Comparison of ENCODE assay signal across 23 mouse cellular contexts in genomic region chr10:117867301-117867700, GRCm38 (mm10). TPM values are rescaled to one million over a fixed set of nuclear protein-coding genes. Genes with fewer than 3 reads are reported as not detected.
DNase-seq lines count a peak whose midpoint lies in the region; ATAC-seq and TF ChIP-seq lines count a peak whose summit lies in the region.
"Had no signal": no experiment of that assay in that cellular context is flagged by ENCODE, and none has a peak within 500 bp of the region (broad histone marks: within the 10 kb centered on the region; RNA-seq: fewer than 3 reads in every experiment).

No protein-coding gene starts in this region.

- intact Hi-C loops in left cerebral cortex, postnatal 36 days (cut with DNase I) = no loop called here

- peak; percentile 82 for TF ChIP-seq EP300 in CH12.LX (IDR thresholded peaks at IDR 0.05; ENCODE audit: low read length)

- H3K27ac ChIP-seq in testis, adult 2 months (ENCODE audit: control insufficient read depth, insufficient read depth, low read depth, low read length) = no peak overlapping the region
- H3K27ac ChIP-seq in CH12.LX (ENCODE audit: insufficient read depth, low read depth) = no peak overlapping the region
- H3K27ac ChIP-seq in hindbrain, embryonic 16.5 days (ENCODE audit: low read depth, low read length) = no peak overlapping the region
- H3K27ac ChIP-seq: embryonic facial prominence, embryonic 10.5 days; embryonic facial prominence, embryonic 12.5 days; forebrain, embryonic 10.5 days; forebrain, embryonic 12.5 days had no signal

- in situ Hi-C loops in CH12.LX (cut with MboI; ENCODE audit: low pct_ligation_motif_present, low pct_unique_long_range_greater_than_20kb, low sequenced_read_pairs) = no loop called here

- no peak for TF ChIP-seq CTCF in testis, adult 2 months (IDR thresholded peaks at IDR 0.05; ENCODE audit: control insufficient read depth, insufficient read depth, insufficient replicate concordance, low read depth, low read length)
- TF ChIP-seq CTCF in CH12.LX (conservative IDR thresholded peaks at IDR 0.05 in 1 of 2, IDR thresholded peaks at IDR 0.05 in 1 of 2; ENCODE audit: low read depth in 2 of 2, low read length in 2 of 2) = no peak

- peak overlapping the region; percentile 77 for H3K4me3 ChIP-seq in testis, adult 2 months (ENCODE audit: control insufficient read depth, low read depth, low read length)
- H3K4me3 ChIP-seq in CH12.LX (replicated peaks in 1 of 3; ENCODE audit: low read depth in 2 of 3, low read length in 2 of 3, poor library complexity in 1 of 3) = no peak overlapping the region
- no peak overlapping the region for H3K4me3 ChIP-seq in hindbrain, embryonic 16.5 days (ENCODE audit: low read length)
- H3K4me3 ChIP-seq: embryonic facial prominence, embryonic 10.5 days; embryonic facial prominence, embryonic 12.5 days; erythroblast, embryonic 14.5 days; forebrain, embryonic 10.5 days; forebrain, embryonic 12.5 days had no signal

- dilution Hi-C loops in CH12.LX (cut with MboI; ENCODE audit: extremely low pct_ligation_motif_present, extremely low pct_unique_long_range_greater_than_20kb, low sequenced_read_pairs) = no loop called here

- no peak overlapping the region for H3K9ac ChIP-seq in CH12.LX (ENCODE audit: insufficient read depth, low read depth)
- no peak overlapping the region for H3K9ac ChIP-seq in hindbrain, embryonic 16.5 days (ENCODE audit: low read depth, low read length)
- H3K9ac ChIP-seq: embryonic facial prominence, embryonic 12.5 days; forebrain, embryonic 12.5 days had no signal

- TF ChIP-seq RAD21 in CH12.LX (IDR thresholded peaks at IDR 0.05; ENCODE audit: low read depth, low read length) = no peak

- no peaks in the 10 kb centered on the region for H3K79me2 ChIP-seq in CH12.LX (replicated peaks; ENCODE audit: control insufficient read depth, extremely low read depth, insufficient read depth, poor library complexity, severe bottlenecking)

- no peak overlapping the region for H3K4me2 ChIP-seq in CH12.LX (ENCODE audit: insufficient read depth, low read depth, poor library complexity, severe bottlenecking)
- no peak overlapping the region for H3K4me2 ChIP-seq in hindbrain, embryonic 16.5 days (ENCODE audit: low read length)
- H3K4me2 ChIP-seq: embryonic facial prominence, embryonic 12.5 days; forebrain, embryonic 12.5 days had no signal

- WGBS in hindbrain, embryonic 16.5 days = 96% methylated on average over 3 of the region's 3 CpGs

- DNase-seq in testis, postnatal 14 days (ENCODE audit: low spot score) = no peak
- DNase-seq in 3T3-L1 (ENCODE audit: low read depth, low spot score) (peak; percentile 56), CH12.LX (ENCODE audit: extremely low read depth) (peak; percentile 41)
- peak; percentile 50 for DNase-seq in induced T-regulatory cell, adult 2 months (ENCODE audit: low read depth)
- DNase-seq in left cerebral cortex, postnatal 36 days (ENCODE audit: low spot score in 2 of 2) = no peak
- no peak for DNase-seq in embryo, embryonic 10.5 days (ENCODE audit: low spot score)
- DNase-seq: adrenal gland, adult 8-10 months; adrenal gland, postnatal 14 days; cerebellum, adult 11 months; cerebellum, adult 18-20 months; cerebellum, adult 8-10 months; cerebellum, adult 9-11 months; cerebellum, postnatal 25 days had no signal

- H3K27me3 ChIP-seq in testis, adult 2 months (ENCODE audit: control insufficient read depth, insufficient read depth, low read length) = no peaks in the 10 kb centered on the region
- no peaks in the 10 kb centered on the region for H3K27me3 ChIP-seq in CH12.LX (replicated peaks)
- H3K27me3 ChIP-seq in hindbrain, embryonic 16.5 days (replicated peaks; ENCODE audit: control insufficient read depth, insufficient read depth, low read length) = no peaks in the 10 kb centered on the region
- H3K27me3 ChIP-seq: embryonic facial prominence, embryonic 12.5 days; forebrain, embryonic 12.5 days had no signal

- ATAC-seq in hindbrain, embryonic 16.5 days = no peak
- ATAC-seq: CD4-positive, CD25-positive, alpha-beta regulatory T cell, adult 4 months; forebrain, embryonic 14.5 days; forebrain, embryonic 16.5 days had no signal

- TF ChIP-seq POLR2A in testis, adult 2 months (IDR thresholded peaks at IDR 0.05; ENCODE audit: control insufficient read depth, low read depth, low read length) = no peak
- TF ChIP-seq POLR2A in CH12.LX (IDR thresholded peaks at IDR 0.05; ENCODE audit: low read depth, low read length) = no peak

- peaks cover 4% of the 10 kb centered on the region; the same call in 1 of the 2 replicates for H3K4me1 ChIP-seq in testis, adult 2 months (ENCODE audit: control insufficient read depth, insufficient read depth, low read length)
- H3K4me1 ChIP-seq in CH12.LX (ENCODE audit: control insufficient read depth in 1 of 2, insufficient read depth in 2 of 2) = peaks cover 20 to 27% of the 10 kb centered on the region in 2 experiments; a peak in 3 of 4 replicates
- H3K4me1 ChIP-seq in hindbrain, embryonic 16.5 days (ENCODE audit: control insufficient read depth, insufficient read depth, low read depth, low read length) = no peaks in the 10 kb centered on the region
- H3K4me1 ChIP-seq: embryonic facial prominence, embryonic 10.5 days; embryonic facial prominence, embryonic 12.5 days; forebrain, embryonic 12.5 days had no signal

- no peaks in the 10 kb centered on the region for H3K36me3 ChIP-seq in testis, adult 2 months (ENCODE audit: control insufficient read depth, insufficient read depth, low read length)
- H3K36me3 ChIP-seq in CH12.LX (replicated peaks in 1 of 2; ENCODE audit: control insufficient read depth in 1 of 2, insufficient read depth in 1 of 2, low read length in 1 of 2) = no peaks in the 10 kb centered on the region
- H3K36me3 ChIP-seq in hindbrain, embryonic 16.5 days (ENCODE audit: control insufficient read depth, insufficient read depth, low read length) = no peaks in the 10 kb centered on the region
- H3K36me3 ChIP-seq: embryonic facial prominence, embryonic 10.5 days; embryonic facial prominence, embryonic 12.5 days; forebrain, embryonic 10.5 days; forebrain, embryonic 12.5 days had no signal

- H3K9me3 ChIP-seq in CH12.LX (replicated peaks; ENCODE audit: low read length) = no peaks in the 10 kb centered on the region
- no peaks in the 10 kb centered on the region for H3K9me3 ChIP-seq in hindbrain, embryonic 16.5 days (ENCODE audit: control insufficient read depth, low read length)
- H3K9me3 ChIP-seq: embryonic facial prominence, embryonic 10.5 days; forebrain, embryonic 10.5 days; forebrain, embryonic 12.5 days had no signal

TF ChIP-seq in CH12.LX, 34 proteins besides CTCF, POLR2A, EP300 and RAD21:
- TF ChIP-seq NELFE (IDR thresholded peaks at IDR 0.05; ENCODE audit: low read depth, low read length) (no peak), MYC (IDR thresholded peaks at IDR 0.05; ENCODE audit: low read depth, low read length) (no peak), JUN (IDR thresholded peaks at IDR 0.05; ENCODE audit: insufficient read depth, low read depth, low read length) (peak; percentile 41; the same call in 1 of the 2 replicates), BHLHE40 (IDR thresholded peaks at IDR 0.05; ENCODE audit: low read depth, low read length) (peak; percentile 55; the same call in 1 of the 2 replicates), MAFK (IDR thresholded peaks at IDR 0.05; ENCODE audit: insufficient replicate concordance, low read length) (no peak), ZKSCAN1 (IDR thresholded peaks at IDR 0.05; ENCODE audit: borderline replicate concordance, low read depth, low read length) (no peak), ELF1 (IDR thresholded peaks at IDR 0.05; ENCODE audit: low read depth, low read length) (no peak), TBP (conservative IDR thresholded peaks at IDR 0.05; ENCODE audit: low read depth, low read length) (no peak), MAX (IDR thresholded peaks at IDR 0.05; ENCODE audit: low read length) (no peak), ZMIZ1 (IDR thresholded peaks at IDR 0.05; ENCODE audit: low read depth, low read length) (no peak), SMC3 (IDR thresholded peaks at IDR 0.05; ENCODE audit: low read depth, low read length) (no peak), USF1 (IDR thresholded peaks at IDR 0.05; ENCODE audit: low read depth, low read length) (no peak), ETS1 (conservative IDR thresholded peaks at IDR 0.05; ENCODE audit: low read depth, low read length) (peak; percentile 58), JUND (conservative IDR thresholded peaks at IDR 0.05; ENCODE audit: low read depth, low read length) (0 out of 2 replicates have a peak, but pooled peaks have one; percentile 43), MXI1 (IDR thresholded peaks at IDR 0.05; ENCODE audit: low read depth, low read length) (no peak), NRF1 (IDR thresholded peaks at IDR 0.05; ENCODE audit: low read depth, low read length) (no peak), PAX5 (IDR thresholded peaks at IDR 0.05; ENCODE audit: low read length) (no peak), E2F4 (IDR thresholded peaks at IDR 0.05; ENCODE audit: insufficient replicate concordance, low read depth, low read length) (no peak), HCFC1 (IDR thresholded peaks at IDR 0.05; ENCODE audit: low read depth, low read length) (no peak), MEF2A (IDR thresholded peaks at IDR 0.05; ENCODE audit: borderline replicate concordance, low read depth, low read length) (peak; percentile 50; the same call in 1 of the 2 replicates), POLR2AphosphoS2 (IDR thresholded peaks at IDR 0.05; ENCODE audit: low read depth, low read length) (no peak), IRF4 (IDR thresholded peaks at IDR 0.05; ENCODE audit: low read depth, low read length) (peak; percentile 88), TCF12 (IDR thresholded peaks at IDR 0.05; ENCODE audit: low read depth, low read length) (peak; percentile 37; the same call in 1 of the 2 replicates)

RNA-seq across cellular contexts. Expression of gene Rap1b, which starts 21.5 kb away (rescaled TPM):
- 9.6 and 13.8 TPM in 2 replicates for polyA plus RNA-seq in testis, adult 2 months (2012; rRNA removed)
- 37.0 and 49.8 TPM in 2 replicates for total RNA-seq in CH12.LX (2012; rRNA removed)
- total RNA-seq in CH12.LX (2014; rRNA removed) = 205 and 225 TPM in 2 replicates
- polyA plus RNA-seq in CH12.LX (2012; ENCODE audit: insufficient read length, low read depth) = 186 and 214 TPM in 2 replicates
- total RNA-seq in left cerebral cortex, postnatal 36 days (2021) = 10 to 100 TPM; 60.2 to 62.8 TPM
- 161 and 169 TPM in 2 replicates for polyA plus RNA-seq in hindbrain, embryonic 16.5 days (2015; fragmentation: Nextera tagmentation; extraction: Ambion mirVana)

Comparison
In these comparisons a context has a peak if more than half of its experiments do, and no peak if none do; other contexts are left out.
1. DNase-seq: peak in 3T3-L1 (single experiment), CH12.LX (single experiment) and induced T-regulatory cell, adult 2 months (single experiment); none in testis, postnatal 14 days (single experiment), left cerebral cortex, postnatal 36 days (0 of 2) and embryo, embryonic 10.5 days (single experiment).
2. RNA of gene Rap1b, which starts 21.5 kb away (polyA plus RNA-seq): 186 to 214 TPM in CH12.LX and 161 to 169 TPM in hindbrain, embryonic 16.5 days; 9.6 to 13.8 TPM in testis, adult 2 months; every median in the first group is over 10 times any median in the second.